Mouse (Mus musculus): ENCODE results near the gene RPS10-NUDT3. TPM values are rescaled to one million over a fixed set of nuclear protein-coding genes. Genes with fewer than 3 reads are reported as not detected.

Gene RPS10-NUDT3
- polyA plus RNA-seq, 1 experiment = not detected

- no peak for TF ChIP-seq CTCF (IDR thresholded peaks at IDR 0.05; ENCODE audit: borderline replicate concordance, extremely low read depth, insufficient read depth, insufficient read length)
- peak; percentile 68 for TF ChIP-seq POLR2A (IDR thresholded peaks at IDR 0.05; ENCODE audit: borderline replicate concordance, extremely low read depth, insufficient read depth, insufficient read length, poor library complexity, severe bottlenecking)
- peak; percentile 81 for DNase-seq (ENCODE audit: low read depth)
Measured at GRCm38 (mm10) chr17:27622611-27623359, 12.2 kb downstream of the RPS10-NUDT3 start.

DNA sequence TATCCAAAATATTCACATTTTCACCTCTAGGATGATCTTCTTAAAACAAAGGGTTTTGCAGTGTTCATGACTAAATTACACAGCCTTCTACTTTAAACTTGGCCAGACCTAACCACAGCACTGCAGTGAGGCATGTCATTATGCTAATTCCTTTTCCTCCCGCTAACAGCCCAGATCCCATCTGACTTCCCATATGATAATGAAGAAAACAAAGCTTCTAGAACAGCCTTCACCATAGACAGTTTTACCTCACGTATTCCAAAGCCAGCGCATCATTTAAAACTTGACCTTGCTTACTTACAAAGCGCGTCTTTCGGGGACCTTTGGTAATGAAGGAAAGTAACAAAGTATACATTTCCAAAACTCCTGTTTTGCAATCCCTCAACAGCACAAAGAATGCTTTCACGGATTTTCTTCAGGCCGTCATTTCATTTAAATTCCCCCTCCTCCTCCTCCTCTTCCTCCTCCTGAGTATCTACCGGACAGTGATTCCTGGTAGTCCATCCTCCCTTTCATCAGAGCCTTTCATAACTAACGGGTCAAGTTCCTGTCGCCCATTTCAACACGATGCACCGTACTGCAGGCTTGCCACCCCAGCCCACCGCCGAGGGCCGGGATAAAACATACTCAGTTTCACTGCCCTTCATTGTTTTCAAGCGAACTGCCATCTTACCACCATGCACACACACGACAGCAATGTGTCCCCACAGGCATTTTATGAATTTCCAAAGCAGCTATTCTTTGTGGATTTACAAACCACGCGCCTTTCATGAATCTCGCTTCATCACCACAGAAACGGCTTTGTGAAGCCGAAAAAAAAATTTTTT, 13.1 kb downstream of the RPS10-NUDT3 start:
- TF ChIP-seq POLR2A (IDR thresholded peaks at IDR 0.05; ENCODE audit: borderline replicate concordance, extremely low read depth, insufficient read depth, insufficient read length, poor library complexity, severe bottlenecking) (no peak), CTCF (IDR thresholded peaks at IDR 0.05; ENCODE audit: borderline replicate concordance, extremely low read depth, insufficient read depth, insufficient read length) (no peak)
- DNase-seq (ENCODE audit: low read depth) = peak; percentile 86

- no peak for TF ChIP-seq CTCF (IDR thresholded peaks at IDR 0.05; ENCODE audit: borderline replicate concordance, extremely low read depth, insufficient read depth, insufficient read length)
- no peak for TF ChIP-seq POLR2A (IDR thresholded peaks at IDR 0.05; ENCODE audit: borderline replicate concordance, extremely low read depth, insufficient read depth, insufficient read length, poor library complexity, severe bottlenecking)
- peak; percentile 47 for DNase-seq (ENCODE audit: low read depth)
Measured at GRCm38 (mm10) chr17:27621161-27621560, 13.9 kb downstream of the RPS10-NUDT3 start.

GRCm38 (mm10) chr17:27615388-27615787, 19.6 kb downstream of the RPS10-NUDT3 start:
- DNase-seq (ENCODE audit: low read depth) = no peak
- TF ChIP-seq CTCF (IDR thresholded peaks at IDR 0.05; ENCODE audit: borderline replicate concordance, extremely low read depth, insufficient read depth, insufficient read length) (no peak), POLR2A (IDR thresholded peaks at IDR 0.05; ENCODE audit: borderline replicate concordance, extremely low read depth, insufficient read depth, insufficient read length, poor library complexity, severe bottlenecking) (no peak)

DNA sequence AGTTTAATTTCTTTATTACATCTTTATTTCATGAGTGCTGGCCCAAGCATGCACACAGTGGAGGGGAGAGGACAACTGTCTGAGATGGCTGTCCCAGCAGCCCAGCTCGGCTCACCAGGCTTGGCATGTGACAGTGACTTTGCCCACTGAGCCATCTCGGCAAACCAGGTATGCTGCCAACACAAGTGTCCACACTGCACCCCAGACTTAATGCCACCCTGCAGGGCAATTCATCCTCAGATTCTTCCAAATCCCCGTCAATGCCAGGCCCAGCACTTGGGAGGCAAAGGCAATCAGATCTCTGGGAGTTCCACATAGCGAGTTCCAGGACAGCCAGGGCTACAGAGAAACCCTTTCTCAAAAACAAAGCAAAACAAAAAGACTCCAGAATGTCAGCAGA, 22.0 kb downstream of the RPS10-NUDT3 start:
- no peak for DNase-seq (ENCODE audit: low read depth)
- TF ChIP-seq POLR2A (IDR thresholded peaks at IDR 0.05; ENCODE audit: borderline replicate concordance, extremely low read depth, insufficient read depth, insufficient read length, poor library complexity, severe bottlenecking) (no peak), CTCF (IDR thresholded peaks at IDR 0.05; ENCODE audit: borderline replicate concordance, extremely low read depth, insufficient read depth, insufficient read length) (no peak)

DNA sequence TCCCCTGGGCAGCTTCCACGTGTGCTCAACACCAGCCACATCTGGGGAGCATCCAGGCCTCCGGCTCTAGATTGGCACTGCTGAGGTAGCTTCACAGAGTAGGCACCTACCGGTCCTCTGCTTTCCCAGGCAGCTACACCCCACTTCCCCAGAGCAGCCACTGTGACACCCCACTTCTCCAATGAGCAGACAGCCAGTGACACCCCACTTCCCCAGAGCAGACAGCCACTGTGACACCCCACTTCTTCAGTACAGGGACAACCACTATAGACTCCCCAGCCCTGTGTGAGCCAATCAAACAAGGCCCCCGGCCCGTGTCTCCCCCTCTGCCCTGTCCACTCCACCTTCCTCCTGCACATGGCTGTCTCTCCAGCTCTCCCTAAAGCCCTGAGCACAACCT, 23.0 kb downstream of the RPS10-NUDT3 start:
- no peak for TF ChIP-seq POLR2A (IDR thresholded peaks at IDR 0.05; ENCODE audit: borderline replicate concordance, extremely low read depth, insufficient read depth, insufficient read length, poor library complexity, severe bottlenecking)
- no peak for DNase-seq (ENCODE audit: low read depth)

DNA sequence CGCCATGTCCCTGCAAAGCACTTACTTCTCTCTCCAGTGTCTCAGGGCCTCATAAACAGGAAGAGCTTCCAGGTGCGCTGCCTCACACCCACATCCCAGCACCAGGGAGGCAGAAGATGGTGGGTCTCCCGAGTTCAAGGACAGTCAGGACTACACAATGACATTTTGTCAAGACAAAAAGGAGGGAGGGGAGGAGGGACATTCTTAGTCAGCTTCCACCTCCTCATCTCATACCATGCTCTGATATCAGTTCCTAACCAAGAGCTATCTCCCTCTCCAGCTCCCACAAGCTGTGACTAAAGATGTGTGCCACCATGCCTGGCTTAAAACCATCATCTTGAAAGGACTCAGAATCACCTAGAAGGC, 23.5 kb downstream of the RPS10-NUDT3 start:
- TF ChIP-seq POLR2A (IDR thresholded peaks at IDR 0.05; ENCODE audit: borderline replicate concordance, extremely low read depth, insufficient read depth, insufficient read length, poor library complexity, severe bottlenecking) (no peak), CTCF (IDR thresholded peaks at IDR 0.05; ENCODE audit: borderline replicate concordance, extremely low read depth, insufficient read depth, insufficient read length) (no peak)
- no peak for DNase-seq (ENCODE audit: low read depth)

DNA sequence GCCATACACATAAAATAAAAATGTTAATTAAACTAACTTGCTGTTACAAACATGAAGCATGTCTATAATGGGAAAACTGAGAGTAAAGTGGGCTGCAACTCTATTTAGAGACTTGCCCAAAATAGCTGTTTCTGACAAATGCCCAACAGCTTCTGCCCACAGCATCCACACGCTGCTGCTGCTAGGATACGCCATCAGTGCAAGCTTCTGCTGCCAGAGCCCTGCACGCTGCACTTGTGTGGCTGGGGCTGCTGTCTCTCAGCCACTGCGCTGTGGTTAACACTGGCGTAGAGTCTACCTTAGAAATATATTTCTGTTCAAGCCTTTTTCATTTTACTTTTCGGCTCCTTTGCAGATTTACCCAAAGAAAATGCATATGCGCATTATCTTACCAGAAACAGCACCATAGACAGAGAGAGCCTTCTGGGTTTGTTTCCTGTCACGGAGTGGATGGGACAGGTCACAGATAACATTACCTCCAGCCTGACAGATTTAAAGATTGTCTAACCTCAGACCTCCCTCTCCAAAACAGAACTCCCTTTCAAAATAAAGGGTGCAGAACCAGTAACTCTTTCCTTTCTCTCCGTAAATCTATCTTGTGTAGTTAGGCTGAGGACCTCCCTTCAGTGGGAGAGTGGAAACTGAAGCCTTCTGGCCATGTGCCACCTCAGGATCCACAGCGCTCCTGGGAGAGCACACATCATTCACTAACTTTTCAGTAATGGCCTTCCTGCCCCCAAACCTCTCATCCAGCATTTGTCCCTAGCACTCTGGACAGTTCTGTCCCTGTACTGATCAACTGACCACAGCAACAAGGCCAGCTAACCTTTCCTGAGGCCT, 24.1 kb downstream of the RPS10-NUDT3 start:
- TF ChIP-seq POLR2A (IDR thresholded peaks at IDR 0.05; ENCODE audit: borderline replicate concordance, extremely low read depth, insufficient read depth, insufficient read length, poor library complexity, severe bottlenecking) = no peak
- no peak for DNase-seq (ENCODE audit: low read depth)

GRCm38 (mm10) chr17:27609576-27609975, 25.4 kb downstream of the RPS10-NUDT3 start:
- DNase-seq (ENCODE audit: low read depth) = no peak
- TF ChIP-seq POLR2A (IDR thresholded peaks at IDR 0.05; ENCODE audit: borderline replicate concordance, extremely low read depth, insufficient read depth, insufficient read length, poor library complexity, severe bottlenecking) = no peak

- peak; percentile 48 for DNase-seq (ENCODE audit: low read depth)
- TF ChIP-seq POLR2A (IDR thresholded peaks at IDR 0.05; ENCODE audit: borderline replicate concordance, extremely low read depth, insufficient read depth, insufficient read length, poor library complexity, severe bottlenecking) (no peak), CTCF (IDR thresholded peaks at IDR 0.05; ENCODE audit: borderline replicate concordance, extremely low read depth, insufficient read depth, insufficient read length) (no peak)
Measured at GRCm38 (mm10) chr17:27603522-27604234, 31.3 kb downstream of the RPS10-NUDT3 start.

- no peak for TF ChIP-seq POLR2A (IDR thresholded peaks at IDR 0.05; ENCODE audit: borderline replicate concordance, extremely low read depth, insufficient read depth, insufficient read length, poor library complexity, severe bottlenecking)
- TF ChIP-seq CTCF (IDR thresholded peaks at IDR 0.05; ENCODE audit: borderline replicate concordance, extremely low read depth, insufficient read depth, insufficient read length) = no peak
- no peak for DNase-seq (ENCODE audit: low read depth)
Measured at GRCm38 (mm10) chr17:27603036-27603435, 32.0 kb downstream of the RPS10-NUDT3 start.
